Mouse (Mus musculus): ENCODE data around the gene Il1rl1. TPM values are rescaled to one million over a fixed set of nuclear protein-coding genes. Genes with fewer than 3 reads are reported as not detected.

The Il1rl1 gene
- polyA plus RNA-seq, 1 experiment from 2014 or later = not detected

GRCm38 (mm10) chr1:40444800-40445199, 15.4 kb downstream of the Il1rl1 start:
- H3K36me3 ChIP-seq = no peaks in the 10 kb centered on the region
- H3K4me2 ChIP-seq (replicated peaks) = no peak overlapping the region
- WGBS = 86% methylated on average over 3 of the region's 3 CpGs
- H3K9ac ChIP-seq (replicated peaks) = no peak overlapping the region
- no peak overlapping the region for H3K27ac ChIP-seq (replicated peaks)
- no peaks in the 10 kb centered on the region for H3K4me1 ChIP-seq
- ATAC-seq (ENCODE audit: low FRiP score, low read depth) = no peak
- no peaks in the 10 kb centered on the region for H3K27me3 ChIP-seq
- no peak overlapping the region for H3K4me3 ChIP-seq
- H3K9me3 ChIP-seq = no peaks in the 10 kb centered on the region

GRCm38 (mm10) chr1:40465477-40466430, 36.4 kb downstream of the Il1rl1 start, which contains the start of gene Il18r1:
Gene Il18r1, plus strand, starts transcription at chr1:40465552.
- no peak for ATAC-seq (ENCODE audit: low FRiP score, low read depth)
- Histone ChIP-seq H3K9ac (replicated peaks) (no peak within 1 kb of the TSS), H3K27me3 (no peaks in the 10 kb centered on the region), H3K4me1 (no peaks in the 10 kb centered on the region), H3K4me2 (replicated peaks) (no peak within 1 kb of the TSS), H3K27ac (replicated peaks) (no peak within 1 kb of the TSS), H3K36me3 (no peaks in the 10 kb centered on the region), H3K9me3 (no peaks in the 10 kb centered on the region), H3K4me3 (no peak within 1 kb of the TSS)
- WGBS = 49% methylated on average over 20 of the region's 20 CpGs

GRCm38 (mm10) chr1:40467306-40467705, 37.9 kb downstream of the Il1rl1 start:
- no peak overlapping the region for H3K9ac ChIP-seq (replicated peaks)
- H3K4me1 ChIP-seq = no peaks in the 10 kb centered on the region
- no peak overlapping the region for H3K4me2 ChIP-seq (replicated peaks)
- ATAC-seq (ENCODE audit: low FRiP score, low read depth) = no peak
- H3K36me3 ChIP-seq = no peaks in the 10 kb centered on the region
- no peaks in the 10 kb centered on the region for H3K9me3 ChIP-seq
- no peaks in the 10 kb centered on the region for H3K27me3 ChIP-seq
- H3K4me3 ChIP-seq = no peak overlapping the region
- whole genome bisulfite sequencing = 89% methylated on average over 4 of the region's 4 CpGs
- no peak overlapping the region for H3K27ac ChIP-seq (replicated peaks)

GRCm38 (mm10) chr1:40468805-40469204, 39.4 kb downstream of the Il1rl1 start:
- Histone ChIP-seq H3K4me1 (no peaks in the 10 kb centered on the region), H3K4me2 (replicated peaks) (no peak overlapping the region), H3K27ac (replicated peaks) (no peak overlapping the region), H3K36me3 (no peaks in the 10 kb centered on the region), H3K4me3 (no peak overlapping the region), H3K9ac (replicated peaks) (no peak overlapping the region), H3K27me3 (no peaks in the 10 kb centered on the region), H3K9me3 (no peaks in the 10 kb centered on the region)
- ATAC-seq (ENCODE audit: low FRiP score, low read depth) = no peak
- 84% methylated on average over 2 of the region's 2 CpGs for WGBS

GRCm38 (mm10) chr1:40469900-40470299, 40.5 kb downstream of the Il1rl1 start:
- no peak overlapping the region for H3K27ac ChIP-seq (replicated peaks)
- H3K9me3 ChIP-seq = no peaks in the 10 kb centered on the region
- no peak for ATAC-seq (ENCODE audit: low FRiP score, low read depth)
- H3K4me3 ChIP-seq = no peak overlapping the region
- H3K4me2 ChIP-seq (replicated peaks) = no peak overlapping the region
- no peaks in the 10 kb centered on the region for H3K36me3 ChIP-seq
- H3K9ac ChIP-seq (replicated peaks) = no peak overlapping the region
- WGBS = 92% methylated on average over 12 of the region's 12 CpGs
- no peaks in the 10 kb centered on the region for H3K27me3 ChIP-seq
- H3K4me1 ChIP-seq = no peaks in the 10 kb centered on the region

GRCm38 (mm10) chr1:40472401-40472800, 43.0 kb downstream of the Il1rl1 start:
- Histone ChIP-seq H3K9me3 (no peaks in the 10 kb centered on the region), H3K36me3 (no peaks in the 10 kb centered on the region), H3K9ac (replicated peaks) (no peak overlapping the region), H3K27me3 (no peaks in the 10 kb centered on the region), H3K4me2 (replicated peaks) (no peak overlapping the region), H3K4me1 (no peaks in the 10 kb centered on the region), H3K27ac (replicated peaks) (no peak overlapping the region), H3K4me3 (no peak overlapping the region)
- ATAC-seq (ENCODE audit: low FRiP score, low read depth) = no peak
- 89% methylated on average over 1 of the region's 1 CpGs for WGBS

- Histone ChIP-seq H3K4me1 (no peaks in the 10 kb centered on the region), H3K4me2 (replicated peaks) (no peak overlapping the region), H3K4me3 (no peak overlapping the region), H3K9ac (replicated peaks) (no peak overlapping the region), H3K9me3 (no peaks in the 10 kb centered on the region), H3K27ac (replicated peaks) (no peak overlapping the region), H3K27me3 (no peaks in the 10 kb centered on the region), H3K36me3 (no peaks in the 10 kb centered on the region)
- 85% methylated on average over 4 of the region's 4 CpGs for WGBS
- no peak for ATAC-seq (ENCODE audit: low FRiP score, low read depth)
Measured at GRCm38 (mm10) chr1:40473640-40474039, 44.3 kb downstream of the Il1rl1 start.

GRCm38 (mm10) chr1:40474336-40474735, 45.0 kb downstream of the Il1rl1 start:
- Histone ChIP-seq H3K27ac (replicated peaks) (no peak overlapping the region), H3K4me2 (replicated peaks) (no peak overlapping the region), H3K9me3 (no peaks in the 10 kb centered on the region), H3K27me3 (no peaks in the 10 kb centered on the region), H3K36me3 (no peaks in the 10 kb centered on the region), H3K4me3 (no peak overlapping the region), H3K4me1 (no peaks in the 10 kb centered on the region), H3K9ac (replicated peaks) (no peak overlapping the region)
- WGBS = 92% methylated on average over 5 of the region's 5 CpGs
- ATAC-seq (ENCODE audit: low FRiP score, low read depth) = no peak

- no peaks in the 10 kb centered on the region for H3K9me3 ChIP-seq
- H3K4me2 ChIP-seq (replicated peaks) = no peak overlapping the region
- 69% methylated on average over 3 of the region's 3 CpGs for WGBS
- no peaks in the 10 kb centered on the region for H3K36me3 ChIP-seq
- no peak overlapping the region for H3K9ac ChIP-seq (replicated peaks)
- H3K4me3 ChIP-seq = no peak overlapping the region
- no peak for ATAC-seq (ENCODE audit: low FRiP score, low read depth)
- no peak overlapping the region for H3K27ac ChIP-seq (replicated peaks)
- H3K4me1 ChIP-seq = no peaks in the 10 kb centered on the region
- H3K27me3 ChIP-seq = no peaks in the 10 kb centered on the region
Measured at GRCm38 (mm10) chr1:40475697-40476096, 46.3 kb downstream of the Il1rl1 start.

GRCm38 (mm10) chr1:40476756-40477155, 47.4 kb downstream of the Il1rl1 start:
- no peaks in the 10 kb centered on the region for H3K27me3 ChIP-seq
- no peaks in the 10 kb centered on the region for H3K9me3 ChIP-seq
- H3K9ac ChIP-seq (replicated peaks) = no peak overlapping the region
- H3K4me1 ChIP-seq = no peaks in the 10 kb centered on the region
- H3K4me3 ChIP-seq = no peak overlapping the region
- H3K4me2 ChIP-seq (replicated peaks) = no peak overlapping the region
- H3K27ac ChIP-seq (replicated peaks) = no peak overlapping the region
- no peaks in the 10 kb centered on the region for H3K36me3 ChIP-seq
- ATAC-seq (ENCODE audit: low FRiP score, low read depth) = no peak
- 70% methylated on average over 4 of the region's 4 CpGs for WGBS

GRCm38 (mm10) chr1:40479505-40479923, 50.1 kb downstream of the Il1rl1 start:
- H3K27ac ChIP-seq (replicated peaks) = no peak overlapping the region
- H3K4me2 ChIP-seq (replicated peaks) = no peak overlapping the region
- ATAC-seq (ENCODE audit: low FRiP score, low read depth) = no peak
- no peak overlapping the region for H3K9ac ChIP-seq (replicated peaks)
- H3K27me3 ChIP-seq = no peaks in the 10 kb centered on the region
- H3K4me3 ChIP-seq = no peak overlapping the region
- no peaks in the 10 kb centered on the region for H3K4me1 ChIP-seq
- no peaks in the 10 kb centered on the region for H3K9me3 ChIP-seq
- WGBS = 86% methylated on average over 6 of the region's 6 CpGs
- H3K36me3 ChIP-seq = no peaks in the 10 kb centered on the region

GRCm38 (mm10) chr1:40494594-40494993, 65.2 kb downstream of the Il1rl1 start:
- Histone ChIP-seq H3K9ac (replicated peaks) (no peak overlapping the region), H3K4me1 (no peaks in the 10 kb centered on the region), H3K27ac (replicated peaks) (no peak overlapping the region), H3K4me2 (replicated peaks) (no peak overlapping the region), H3K4me3 (no peak overlapping the region), H3K27me3 (no peaks in the 10 kb centered on the region), H3K9me3 (no peaks in the 10 kb centered on the region), H3K36me3 (no peaks in the 10 kb centered on the region)
- no peak for ATAC-seq (ENCODE audit: low FRiP score, low read depth)
- 86% methylated on average over 4 of the region's 4 CpGs for WGBS

Data from midbrain, embryonic 12.5 days (tissue).